Mouse (Mus musculus) kidney, embryonic 15.5 days (tissue): Measurements from ENCODE around the gene Ncoa1. TPM values are rescaled to one million over a fixed set of nuclear protein-coding genes. Genes with fewer than 3 reads are reported as not detected.

ENCODE experiments used
- ATAC-seq: fragments of 200-750 bp; cut with Nextera tagmentation; replicated peaks from 2 replicates; pipeline ENCODE4 v1.8.0; 2017; ENCODE audit warnings: moderate TSS enrichment; ENCODE audit not compliant: low FRiP score
- H3K27ac ChIP-seq: fragments of 300-500 bp; sonication (generic); 2 replicates; pipeline ENCODE4 v1.5.1; 2015; ENCODE audit warnings: mild to moderate bottlenecking, inconsistent platforms
- H3K27me3 ChIP-seq: fragments of 300-500 bp; sonication (generic); 2 replicates; pipeline ENCODE4 v1.6.1; 2015; ENCODE audit warnings: inconsistent platforms
- H3K36me3 ChIP-seq: fragments of 300-500 bp; sonication (generic); 2 replicates; pipeline ENCODE4 v1.6.1; 2015; ENCODE audit warnings: inconsistent platforms
- H3K4me1 ChIP-seq: fragments of 300-500 bp; sonication (generic); 2 replicates; pipeline ENCODE4 v1.6.1; 2015; ENCODE audit warnings: inconsistent platforms
- H3K4me2 ChIP-seq: fragments of 300-500 bp; sonication (generic); 2 replicates; pipeline ENCODE4 v1.6.1; 2015; ENCODE audit warnings: moderate library complexity, mild to moderate bottlenecking, inconsistent platforms
- H3K4me3 ChIP-seq: fragments of 300-500 bp; sonication (generic); replicated peaks from 2 replicates; pipeline ENCODE4 v1.5.1; 2015; ENCODE audit warnings: mild to moderate bottlenecking, inconsistent platforms
- H3K9ac ChIP-seq: fragments of 300-500 bp; sonication (generic); 2 replicates; pipeline ENCODE4 v1.6.1; 2015; ENCODE audit warnings: mild to moderate bottlenecking, inconsistent platforms
- H3K9me3 ChIP-seq: fragments of 300-500 bp; sonication (generic); replicated peaks from 2 replicates; pipeline ENCODE4 v1.6.1; 2016; ENCODE audit warnings: inconsistent platforms
- WGBS: fragments of 180-500 bp; shearing (Covaris S2); methylation state at CpG from one replicate; pipeline ENCODE4 v1.1.7; 2015; ENCODE audit warnings: mixed read lengths; 5-methylcytosine and 5-hydroxymethylcytosine counted together
- polyA plus RNA-seq: library from polyadenylated mRNA; unstranded; fragments of >200 nt; fragmentation: Nextera tagmentation; extraction: Ambion mirVana; gene quantifications from 2 replicates; pipeline ENCODE4 v1.2.1, GENCODE M21; 2015

Gene Ncoa1
- polyA plus RNA-seq, 1 experiment from 2014 or later = 6.9 TPM

DNA sequence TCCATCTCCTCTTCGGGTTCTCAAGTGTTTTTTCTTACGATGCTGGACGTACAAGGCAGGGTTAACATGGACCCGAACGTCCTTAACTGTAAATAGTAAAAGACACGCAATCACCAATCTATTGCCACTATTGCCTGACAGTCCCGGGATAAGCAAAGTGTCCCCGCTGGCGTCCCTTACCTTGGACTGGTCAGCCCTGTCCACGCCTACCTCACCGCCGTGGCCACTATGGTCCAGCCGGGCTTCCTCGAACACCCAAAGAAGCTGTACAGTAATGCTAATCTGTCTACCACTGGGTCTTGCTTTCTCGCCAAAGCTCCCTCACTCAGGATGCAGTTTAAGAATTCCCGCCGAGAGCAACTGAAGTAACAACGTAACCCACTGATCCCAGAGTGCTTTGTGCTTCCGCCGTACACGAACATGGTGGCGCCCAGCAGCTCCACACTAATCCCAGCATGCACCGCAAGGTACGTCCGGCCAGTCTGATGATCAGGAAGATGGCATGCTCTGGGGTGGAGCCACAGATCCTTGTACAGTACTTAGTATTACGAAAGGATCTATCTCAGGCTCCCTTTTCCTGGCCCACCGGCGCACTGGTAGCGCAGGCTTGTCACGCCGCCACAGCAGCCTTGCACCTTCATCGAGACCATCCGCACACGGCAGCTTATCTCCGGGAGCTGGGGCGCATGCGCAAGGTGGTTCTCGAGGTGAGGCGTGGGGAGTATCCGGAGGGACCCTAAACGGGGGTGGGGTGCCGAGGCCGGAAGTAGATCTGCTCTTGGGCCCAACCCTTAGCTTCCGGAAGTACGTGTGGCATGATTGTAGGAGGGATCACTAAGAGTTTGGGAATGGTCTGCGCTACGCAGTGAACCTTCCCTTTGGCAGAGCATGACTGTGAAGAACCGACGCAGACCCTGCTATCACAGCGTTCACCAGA is 243.1 kb downstream of the Ncoa1 start, which contains the start of the genes Ptrhd1 and Cenpo:
TSS of gene Ptrhd1 (plus strand) at position 456 of the 937 bp plus-strand sequence.
TSS of gene Cenpo (minus strand) at position 723 of the 937 bp plus-strand sequence.
- Histone ChIP-seq H3K27ac (peak within 1 kb of the TSS; percentile 99), H3K9ac (peak within 1 kb of the TSS; percentile 74), H3K36me3 (peaks cover 38% of the 10 kb centered on the region), H3K4me3 (peak within 1 kb of the TSS; percentile 56), H3K4me2 (peak within 1 kb of the TSS; percentile 67), H3K9me3 (no peaks in the 10 kb centered on the region), H3K27me3 (no peaks in the 10 kb centered on the region), H3K4me1 (peaks cover 13% of the 10 kb centered on the region)
- peak; percentile 99 for ATAC-seq
- under 1% methylated on average over 50 of the region's 50 CpGs for WGBS

DNA sequence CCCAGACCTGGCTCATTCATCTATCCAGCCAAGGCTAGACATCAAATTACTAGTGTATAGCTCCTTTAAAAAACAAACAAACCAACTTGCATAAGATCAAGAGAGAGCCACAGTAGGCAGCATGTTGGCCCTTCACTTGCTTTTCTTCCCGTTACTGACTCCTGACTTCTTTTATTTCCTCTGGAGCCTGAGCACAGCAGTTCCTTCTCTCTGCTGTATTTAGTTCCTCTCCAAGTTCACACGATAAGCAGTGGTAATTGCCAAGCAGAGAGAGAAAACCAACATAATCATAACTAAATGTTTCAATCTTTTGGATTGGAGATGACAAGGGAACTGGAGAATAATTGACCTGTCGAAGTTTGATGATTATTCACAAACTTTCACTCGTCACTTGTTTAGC is 244.2 kb downstream of the Ncoa1 start:
- Histone ChIP-seq H3K9me3 (no peaks in the 10 kb centered on the region), H3K4me2 (peak overlapping the region; percentile 67), H3K9ac (no peak overlapping the region; the same call in 1 of the 2 replicates), H3K4me1 (peaks cover 13% of the 10 kb centered on the region), H3K36me3 (peaks cover 46% of the 10 kb centered on the region), H3K27ac (no peak overlapping the region), H3K27me3 (no peaks in the 10 kb centered on the region), H3K4me3 (peak overlapping the region; percentile 56)
- no peak for ATAC-seq
- WGBS = 40% methylated on average over 4 of the region's 4 CpGs

- 88% methylated on average over 7 of the region's 7 CpGs for WGBS
- Histone ChIP-seq H3K36me3 (peaks cover 57% of the 10 kb centered on the region), H3K27me3 (no peaks in the 10 kb centered on the region)
Observed at GRCm38 (mm10) chr12:4230156-4230555, 246.8 kb downstream of the Ncoa1 start.

DNA sequence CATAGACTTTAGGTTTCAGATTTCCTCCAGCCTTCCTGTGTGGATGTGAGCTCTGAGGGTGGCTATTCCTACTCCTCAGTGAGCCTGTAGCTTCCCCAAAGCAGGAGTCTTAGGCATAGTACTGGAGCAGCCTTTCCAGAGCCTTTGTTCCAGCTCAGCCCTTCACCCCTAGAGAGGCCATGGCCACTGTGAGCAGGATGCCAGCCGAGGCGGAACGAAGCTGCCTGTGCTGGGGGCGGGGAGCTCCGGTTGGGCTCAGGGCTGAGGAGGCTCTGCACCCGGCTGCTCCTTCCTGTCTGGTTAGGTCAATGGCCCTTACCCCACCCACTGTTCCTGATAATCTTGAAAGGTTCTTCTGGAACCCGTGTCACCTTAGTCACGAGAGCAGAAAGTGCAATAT is 264.1 kb downstream of the Ncoa1 start:
- ATAC-seq = peak; percentile 92
- Histone ChIP-seq H3K27ac (peak overlapping the region; percentile 82), H3K36me3 (peaks cover 88% of the 10 kb centered on the region)

More at GRCm38 (mm10) chr12:4230156-4230555, 246.8 kb downstream of the Ncoa1 start:
- Histone ChIP-seq H3K9me3 (no peaks in the 10 kb centered on the region), H3K4me2 (no peak overlapping the region), H3K27ac (no peak overlapping the region), H3K4me3 (no peak overlapping the region), H3K4me1 (peaks cover 13% of the 10 kb centered on the region), H3K9ac (no peak overlapping the region)
- ATAC-seq = no peak

DNA sequence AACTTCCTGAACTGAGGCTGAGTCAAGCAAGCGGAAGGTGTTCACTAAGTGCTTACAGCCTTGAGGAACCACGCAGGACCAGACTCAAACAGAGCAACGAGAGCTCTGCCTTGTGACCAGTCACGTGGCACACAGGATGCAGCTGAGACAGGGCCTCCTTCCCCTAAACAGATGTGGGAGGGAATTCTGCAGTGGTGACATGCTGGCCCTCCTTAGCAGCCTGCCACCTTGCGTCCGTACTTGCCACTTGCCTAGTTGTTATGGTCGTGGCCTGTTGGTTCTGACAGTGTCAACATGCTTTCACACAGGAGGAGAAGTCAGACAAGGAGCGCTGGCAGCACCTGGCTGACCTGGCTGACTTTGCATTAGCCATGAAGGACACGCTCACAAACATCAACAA is 265.8 kb downstream of the Ncoa1 start:
- Histone ChIP-seq H3K4me1 (peaks cover 6% of the 10 kb centered on the region; the same call in 1 of the 2 replicates), H3K36me3 (peaks cover 91% of the 10 kb centered on the region), H3K4me2 (no peak overlapping the region), H3K9ac (no peak overlapping the region), H3K27ac (no peak overlapping the region), H3K27me3 (no peaks in the 10 kb centered on the region), H3K9me3 (no peaks in the 10 kb centered on the region), H3K4me3 (no peak overlapping the region)
- WGBS = 70% methylated on average over 9 of the region's 9 CpGs
- ATAC-seq = peak; percentile 27; the same call in 1 of the 2 replicates

More for the DNA sequence above, 264.1 kb downstream of the Ncoa1 start:
- WGBS = 39% methylated on average over 8 of the region's 8 CpGs
- Histone ChIP-seq H3K4me1 (peaks cover 6% of the 10 kb centered on the region; the same call in 1 of the 2 replicates), H3K4me3 (no peak overlapping the region), H3K9ac (no peak overlapping the region), H3K9me3 (no peaks in the 10 kb centered on the region), H3K27me3 (no peaks in the 10 kb centered on the region), H3K4me2 (no peak overlapping the region)

- peaks cover 6% of the 10 kb centered on the region; the same call in 1 of the 2 replicates for H3K4me1 ChIP-seq
- no peak overlapping the region for H3K4me2 ChIP-seq
- WGBS = 94% methylated on average over 9 of the region's 9 CpGs
- peaks cover 87% of the 10 kb centered on the region for H3K36me3 ChIP-seq
- no peak overlapping the region for H3K27ac ChIP-seq
- H3K4me3 ChIP-seq = no peak overlapping the region
- no peak for ATAC-seq
- H3K27me3 ChIP-seq = no peaks in the 10 kb centered on the region
- H3K9me3 ChIP-seq = no peaks in the 10 kb centered on the region
- H3K9ac ChIP-seq = no peak overlapping the region
Observed at GRCm38 (mm10) chr12:4209196-4209595, 267.8 kb downstream of the Ncoa1 start.

DNA sequence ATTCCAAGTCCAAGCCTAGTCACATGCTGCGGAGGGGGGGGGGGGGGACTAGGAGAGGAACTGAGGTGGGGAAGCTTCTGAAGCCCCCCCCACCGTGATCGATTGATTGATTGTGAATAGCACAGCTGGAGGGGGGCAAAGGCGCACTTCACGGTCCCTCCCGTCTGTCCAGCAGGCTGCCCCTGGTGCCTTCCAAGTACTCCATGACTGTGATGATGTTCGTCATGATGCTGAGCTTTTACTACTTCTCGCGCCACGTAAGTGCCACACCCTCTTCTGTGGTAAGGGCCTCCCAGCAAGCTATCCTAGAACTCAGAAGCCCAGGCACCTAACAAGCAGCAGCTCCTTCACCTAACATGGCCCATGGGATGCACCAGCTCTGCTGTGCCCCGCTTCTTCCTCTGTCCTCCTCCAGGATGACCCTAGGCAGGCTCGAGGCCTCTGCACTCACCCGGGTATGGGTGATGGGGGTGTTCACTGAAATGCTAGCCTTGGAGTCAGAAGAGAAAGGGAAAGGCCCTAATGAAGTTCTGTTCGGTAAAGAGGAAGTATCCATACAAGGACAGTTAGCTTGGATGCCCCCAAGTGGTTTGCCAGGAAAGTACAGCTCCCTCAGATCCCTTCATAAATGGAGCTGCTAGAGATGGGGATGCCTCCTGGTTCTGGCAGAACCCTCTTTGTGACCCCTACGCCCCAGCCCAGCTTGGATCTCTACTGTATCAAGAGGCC is 268.4 kb downstream of the Ncoa1 start:
- no peaks in the 10 kb centered on the region for H3K9me3 ChIP-seq
- ATAC-seq = no peak
- H3K4me2 ChIP-seq = no peak overlapping the region
- no peak overlapping the region for H3K4me3 ChIP-seq
- 79% methylated on average over 15 of the region's 15 CpGs for WGBS
- H3K27me3 ChIP-seq = no peaks in the 10 kb centered on the region
- H3K36me3 ChIP-seq = peaks cover 87% of the 10 kb centered on the region
- no peak overlapping the region for H3K9ac ChIP-seq
- H3K4me1 ChIP-seq = peaks cover 6% of the 10 kb centered on the region; the same call in 1 of the 2 replicates
- H3K27ac ChIP-seq = no peak overlapping the region

DNA sequence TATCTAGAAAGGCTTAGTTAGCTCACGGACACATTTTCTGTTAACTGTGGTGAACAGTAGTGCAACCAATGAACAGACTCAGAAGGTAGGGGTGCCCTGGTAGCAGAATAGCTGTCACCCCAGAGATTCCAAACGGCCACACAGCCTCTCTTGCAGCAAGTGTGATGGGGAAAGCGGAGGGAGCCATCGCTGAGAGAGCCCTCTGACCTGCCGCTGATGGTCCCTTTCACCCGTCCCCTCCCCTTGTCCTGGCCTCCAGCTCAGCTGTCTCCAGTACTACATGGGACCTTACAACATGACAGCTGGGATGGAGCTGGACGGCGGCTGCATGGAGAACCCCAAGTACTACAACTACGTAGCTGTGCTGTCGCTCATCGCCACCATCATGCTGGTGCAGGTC is 270.9 kb downstream of the Ncoa1 start:
- peaks cover 70% of the 10 kb centered on the region for H3K36me3 ChIP-seq
- no peak overlapping the region for H3K4me2 ChIP-seq
- 92% methylated on average over 11 of the region's 11 CpGs for WGBS
- no peak overlapping the region for H3K9ac ChIP-seq
- peaks cover under 1% of the 10 kb centered on the region; the same call in 1 of the 2 replicates for H3K4me1 ChIP-seq
- H3K27me3 ChIP-seq = no peaks in the 10 kb centered on the region
- H3K9me3 ChIP-seq = no peaks in the 10 kb centered on the region
- no peak overlapping the region for H3K27ac ChIP-seq
- ATAC-seq = no peak
- H3K4me3 ChIP-seq = no peak overlapping the region

DNA sequence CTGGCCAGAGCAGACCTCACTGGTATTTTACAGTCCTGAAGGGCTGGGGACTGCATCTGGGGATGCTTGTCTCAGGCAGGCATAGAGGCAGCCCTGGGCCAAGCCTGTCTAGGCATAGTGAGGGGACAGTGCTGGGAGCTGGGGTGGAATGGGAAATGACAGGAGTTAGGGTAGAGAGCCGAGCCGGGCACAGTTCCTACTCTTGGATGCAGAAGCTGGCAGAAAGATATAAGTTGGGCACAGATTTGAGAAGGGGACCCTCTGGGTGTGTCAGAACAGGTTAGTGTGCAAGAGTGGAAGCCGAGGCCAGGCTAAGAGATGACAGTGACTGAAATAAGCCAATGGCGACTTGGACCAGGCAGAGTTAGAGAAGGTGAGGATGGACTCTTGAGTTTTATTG is 274.8 kb downstream of the Ncoa1 start:
- no peak overlapping the region for H3K9ac ChIP-seq
- H3K4me3 ChIP-seq = no peak overlapping the region
- no peak for ATAC-seq
- peaks cover 4% of the 10 kb centered on the region; the same call in 1 of the 2 replicates for H3K4me1 ChIP-seq
- H3K4me2 ChIP-seq = no peak overlapping the region
- peaks cover 60% of the 10 kb centered on the region for H3K36me3 ChIP-seq
- no peak overlapping the region for H3K27ac ChIP-seq
- H3K27me3 ChIP-seq = no peaks in the 10 kb centered on the region
- 92% methylated on average over 4 of the region's 4 CpGs for WGBS
- H3K9me3 ChIP-seq = no peaks in the 10 kb centered on the region

DNA sequence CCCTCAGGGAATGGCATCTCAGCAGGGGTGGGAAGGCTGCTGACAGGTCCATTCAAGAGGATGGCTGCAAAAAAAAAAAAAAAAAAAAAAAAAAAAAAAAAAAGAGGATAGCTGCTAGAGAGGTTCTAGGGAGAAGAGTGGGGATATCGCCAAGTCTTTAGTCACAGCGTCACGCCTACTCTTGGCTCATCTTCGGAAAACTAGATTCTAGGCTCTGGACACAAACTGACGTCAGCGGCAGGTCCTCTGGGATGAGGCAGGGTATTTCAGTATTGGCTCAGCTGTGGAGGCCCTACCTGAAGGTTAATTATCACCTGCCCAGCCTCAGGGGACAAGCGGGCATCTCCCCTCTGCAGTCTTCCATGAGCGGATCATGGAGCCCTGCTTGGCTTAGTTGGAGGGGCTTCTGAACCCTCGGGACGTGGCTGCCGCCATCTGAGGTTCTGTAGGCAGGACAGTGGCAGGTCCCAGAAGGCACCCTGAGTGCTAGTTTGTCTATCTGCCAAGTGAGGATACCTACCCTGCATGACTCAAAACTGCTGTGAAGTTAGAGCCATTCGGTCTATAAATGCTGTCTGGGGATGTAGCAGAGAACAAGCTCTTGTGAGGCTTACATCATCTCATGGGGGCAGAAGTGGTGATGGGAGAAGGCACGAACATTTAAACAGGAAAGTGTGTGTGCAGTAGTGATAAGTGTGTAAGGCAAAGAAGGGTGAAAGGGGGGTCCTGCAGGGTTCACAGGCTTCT is 275.4 kb downstream of the Ncoa1 start:
- ATAC-seq = no peak
- peaks cover 4% of the 10 kb centered on the region; the same call in 1 of the 2 replicates for H3K4me1 ChIP-seq
- H3K4me3 ChIP-seq = no peak overlapping the region
- no peaks in the 10 kb centered on the region for H3K27me3 ChIP-seq
- H3K9ac ChIP-seq = no peak overlapping the region
- H3K27ac ChIP-seq = no peak overlapping the region
- no peak overlapping the region for H3K4me2 ChIP-seq
- no peaks in the 10 kb centered on the region for H3K9me3 ChIP-seq
- WGBS = 95% methylated on average over 13 of the region's 13 CpGs
- H3K36me3 ChIP-seq = peaks cover 55% of the 10 kb centered on the region

DNA sequence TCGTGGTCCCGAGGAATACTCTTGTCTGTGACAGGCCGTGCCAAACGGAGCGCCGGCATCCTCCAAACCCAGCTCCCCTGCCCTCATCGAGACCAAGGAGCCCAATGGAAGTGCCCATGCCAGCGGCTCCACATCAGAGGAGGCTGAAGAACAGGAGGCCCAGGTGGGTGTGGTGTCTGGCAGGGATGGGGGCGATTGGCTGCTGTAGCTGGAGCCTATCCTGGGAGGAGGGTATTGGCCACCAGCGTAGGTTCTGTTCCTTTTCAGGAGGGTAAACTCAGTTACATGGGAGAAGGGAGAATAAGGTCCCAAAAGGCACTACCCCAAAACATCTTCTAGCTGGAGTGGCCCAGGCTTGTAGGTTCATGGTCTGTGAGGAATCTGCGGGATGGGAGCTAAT is 277.7 kb downstream of the Ncoa1 start:
- H3K9ac ChIP-seq = no peak overlapping the region
- peaks cover 4% of the 10 kb centered on the region; the same call in 1 of the 2 replicates for H3K4me1 ChIP-seq
- ATAC-seq = no peak
- WGBS = 93% methylated on average over 11 of the region's 11 CpGs
- no peaks in the 10 kb centered on the region for H3K9me3 ChIP-seq
- no peaks in the 10 kb centered on the region for H3K27me3 ChIP-seq
- no peak overlapping the region for H3K4me3 ChIP-seq
- H3K4me2 ChIP-seq = no peak overlapping the region
- H3K27ac ChIP-seq = no peak overlapping the region
- peaks cover 37% of the 10 kb centered on the region for H3K36me3 ChIP-seq
